Mouse (Mus musculus): ENCODE measurements around the gene Gm973. TPM values are rescaled to one million over a fixed set of nuclear protein-coding genes. Genes with fewer than 3 reads are reported as not detected.

Gene Gm973
- total and polyA plus RNA-seq, 3 experiments: 2.3 to 14.9 (median 7.6) TPM

DNA sequence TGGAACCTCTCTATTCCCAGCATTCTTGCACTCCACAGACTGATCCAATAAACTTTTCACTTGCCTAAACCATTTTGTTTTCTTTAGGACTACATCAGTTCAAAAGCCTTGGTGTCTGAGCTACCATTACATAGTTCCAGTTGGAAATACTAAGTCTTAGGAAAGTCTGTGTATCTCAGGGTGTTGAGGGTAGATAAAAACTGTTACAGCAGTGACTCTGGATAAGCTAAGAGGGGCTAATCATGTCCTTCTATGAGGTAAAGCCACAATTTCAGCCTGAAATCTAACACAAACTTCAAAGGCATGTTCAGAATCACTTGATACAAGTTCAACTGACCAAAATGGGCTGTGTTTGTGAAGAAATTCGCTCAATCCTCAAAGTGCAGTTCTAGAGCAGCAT lies 120.3 kb downstream of the Gm973 start:
- H3K4me1 ChIP-seq (ENCODE audit: control insufficient read depth in 1 of 2, insufficient read depth in 2 of 2): peaks cover 0 to 15% of the 10 kb centered on the region in 2 experiments; a peak in 2 of 4 replicates
- no peak for DNase-seq (ENCODE audit: extremely low read depth)
- no peaks in the 10 kb centered on the region for H3K27me3 ChIP-seq (replicated peaks)
- dilution Hi-C loops (cut with MboI; ENCODE audit: extremely low pct_ligation_motif_present, extremely low pct_unique_long_range_greater_than_20kb, low sequenced_read_pairs) (no loop called here), in situ Hi-C loops (cut with MboI; ENCODE audit: low pct_ligation_motif_present, low pct_unique_long_range_greater_than_20kb, low sequenced_read_pairs) (no loop called here)
- H3K9me3 ChIP-seq (replicated peaks; ENCODE audit: low read length): no peaks in the 10 kb centered on the region
- H3K79me2 ChIP-seq (replicated peaks; ENCODE audit: control insufficient read depth, extremely low read depth, insufficient read depth, poor library complexity, severe bottlenecking): no peaks in the 10 kb centered on the region
- no peak overlapping the region for H3K9ac ChIP-seq (ENCODE audit: insufficient read depth, low read depth)
- H3K36me3 ChIP-seq (replicated peaks in 1 of 2; ENCODE audit: control insufficient read depth in 1 of 2, insufficient read depth in 1 of 2, low read length in 1 of 2): peaks cover 0 to 26% of the 10 kb centered on the region in 2 experiments
- no peak overlapping the region for H3K4me2 ChIP-seq (ENCODE audit: insufficient read depth, low read depth, poor library complexity, severe bottlenecking)
- TF ChIP-seq MAFK (IDR thresholded peaks at IDR 0.05; ENCODE audit: insufficient replicate concordance, low read length) (no peak), BHLHE40 (IDR thresholded peaks at IDR 0.05; ENCODE audit: low read depth, low read length) (no peak), MAZ (IDR thresholded peaks at IDR 0.05; ENCODE audit: low read depth, low read length) (no peak)
- no peak overlapping the region for H3K4me3 ChIP-seq (replicated peaks in 1 of 3; ENCODE audit: low read depth in 2 of 3, low read length in 2 of 3, poor library complexity in 1 of 3)
- no peak overlapping the region for H3K27ac ChIP-seq (ENCODE audit: insufficient read depth, low read depth)

DNA sequence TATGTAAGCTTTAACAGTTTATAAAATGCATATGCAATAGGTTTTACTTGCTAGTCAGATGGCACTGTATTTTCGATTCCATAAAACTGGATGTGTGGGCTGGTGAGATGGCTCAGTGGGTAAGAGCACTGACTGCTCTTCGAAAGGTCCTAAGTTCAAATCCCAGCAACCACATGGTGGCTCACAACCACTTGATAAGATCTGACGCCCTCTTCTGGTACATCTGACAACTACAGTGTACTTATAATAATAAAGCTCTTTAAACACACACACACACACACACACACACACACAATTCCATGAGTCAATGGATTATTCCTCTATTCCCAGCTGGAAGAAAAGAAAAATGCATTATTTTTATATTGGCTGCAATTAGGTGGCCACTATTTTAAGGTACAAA lies 122.3 kb downstream of the Gm973 start:
- no peaks in the 10 kb centered on the region for H3K79me2 ChIP-seq (replicated peaks; ENCODE audit: control insufficient read depth, extremely low read depth, insufficient read depth, poor library complexity, severe bottlenecking)
- H3K4me1 ChIP-seq (ENCODE audit: control insufficient read depth in 1 of 2, insufficient read depth in 2 of 2): peaks cover 0 to 15% of the 10 kb centered on the region in 2 experiments; a peak in 2 of 4 replicates
- in situ Hi-C loops (cut with MboI; ENCODE audit: low pct_ligation_motif_present, low pct_unique_long_range_greater_than_20kb, low sequenced_read_pairs) (no loop called here), dilution Hi-C loops (cut with MboI; ENCODE audit: extremely low pct_ligation_motif_present, extremely low pct_unique_long_range_greater_than_20kb, low sequenced_read_pairs) (no loop called here)
- TF ChIP-seq BHLHE40 (IDR thresholded peaks at IDR 0.05; ENCODE audit: low read depth, low read length) (no peak), CTCF (conservative IDR thresholded peaks at IDR 0.05 in 1 of 2, IDR thresholded peaks at IDR 0.05 in 1 of 2; ENCODE audit: low read depth in 2 of 2, low read length in 2 of 2) (peak in 1 of 2 experiments; percentile 32; a peak in 1 of 4 replicates)
- no peak overlapping the region for H3K4me2 ChIP-seq (ENCODE audit: insufficient read depth, low read depth, poor library complexity, severe bottlenecking)
- no peaks in the 10 kb centered on the region for H3K9me3 ChIP-seq (replicated peaks; ENCODE audit: low read length)
- H3K9ac ChIP-seq (ENCODE audit: insufficient read depth, low read depth): no peak overlapping the region
- H3K4me3 ChIP-seq (replicated peaks in 1 of 3; ENCODE audit: low read depth in 2 of 3, low read length in 2 of 3, poor library complexity in 1 of 3): no peak overlapping the region
- H3K27me3 ChIP-seq (replicated peaks): no peaks in the 10 kb centered on the region
- peaks cover 7 to 43% of the 10 kb centered on the region in 2 experiments for H3K36me3 ChIP-seq (replicated peaks in 1 of 2; ENCODE audit: control insufficient read depth in 1 of 2, insufficient read depth in 1 of 2, low read length in 1 of 2)
- no peak overlapping the region for H3K27ac ChIP-seq (ENCODE audit: insufficient read depth, low read depth)
- DNase-seq (ENCODE audit: extremely low read depth): peak; percentile 21

DNA sequence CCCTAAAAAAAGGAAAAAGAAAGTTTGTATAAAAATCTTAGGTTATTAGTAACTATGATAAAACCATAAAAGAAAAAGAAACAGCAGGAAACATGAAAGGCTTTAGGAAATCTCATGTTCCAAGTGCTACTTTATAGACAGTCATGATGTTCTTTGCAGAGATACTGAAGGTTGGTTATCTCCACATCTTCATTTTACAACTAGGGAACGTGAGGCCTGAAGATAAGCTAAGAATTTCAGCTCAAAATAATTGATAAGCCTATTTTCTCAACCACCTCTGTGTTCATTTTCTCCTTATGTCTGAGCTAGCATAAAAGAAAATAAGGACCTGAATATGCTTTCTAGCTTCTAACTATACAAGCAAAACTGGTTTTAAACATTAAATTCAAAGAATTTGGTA lies 126.4 kb downstream of the Gm973 start:
- no peak for DNase-seq (ENCODE audit: extremely low read depth)
- H3K4me1 ChIP-seq (ENCODE audit: control insufficient read depth in 1 of 2, insufficient read depth in 2 of 2): no peaks in the 10 kb centered on the region
- peaks cover 10 to 56% of the 10 kb centered on the region in 2 experiments for H3K36me3 ChIP-seq (replicated peaks in 1 of 2; ENCODE audit: control insufficient read depth in 1 of 2, insufficient read depth in 1 of 2, low read length in 1 of 2)
- H3K27me3 ChIP-seq (replicated peaks): no peaks in the 10 kb centered on the region
- H3K9ac ChIP-seq (ENCODE audit: insufficient read depth, low read depth): no peak overlapping the region
- no peak overlapping the region for H3K27ac ChIP-seq (ENCODE audit: insufficient read depth, low read depth)
- H3K79me2 ChIP-seq (replicated peaks; ENCODE audit: control insufficient read depth, extremely low read depth, insufficient read depth, poor library complexity, severe bottlenecking): no peaks in the 10 kb centered on the region
- in situ Hi-C loops (cut with MboI; ENCODE audit: low pct_ligation_motif_present, low pct_unique_long_range_greater_than_20kb, low sequenced_read_pairs) (no loop called here), dilution Hi-C loops (cut with MboI; ENCODE audit: extremely low pct_ligation_motif_present, extremely low pct_unique_long_range_greater_than_20kb, low sequenced_read_pairs) (no loop called here)
- H3K4me3 ChIP-seq (replicated peaks in 1 of 3; ENCODE audit: low read depth in 2 of 3, low read length in 2 of 3, poor library complexity in 1 of 3): no peak overlapping the region
- no peaks in the 10 kb centered on the region for H3K9me3 ChIP-seq (replicated peaks; ENCODE audit: low read length)
- no peak for TF ChIP-seq ETS1 (conservative IDR thresholded peaks at IDR 0.05; ENCODE audit: low read depth, low read length)
- no peak for TF ChIP-seq NRF1 (IDR thresholded peaks at IDR 0.05; ENCODE audit: low read depth, low read length)
- no peak for TF ChIP-seq CTCF (conservative IDR thresholded peaks at IDR 0.05 in 1 of 2, IDR thresholded peaks at IDR 0.05 in 1 of 2; ENCODE audit: low read depth in 2 of 2, low read length in 2 of 2)
- no peak for TF ChIP-seq POLR2A (IDR thresholded peaks at IDR 0.05; ENCODE audit: low read depth, low read length)
- TF ChIP-seq PAX5 (IDR thresholded peaks at IDR 0.05; ENCODE audit: low read length): no peak
- no peak for TF ChIP-seq RCOR1 (conservative IDR thresholded peaks at IDR 0.05; ENCODE audit: low read depth, low read length)
- no peak for TF ChIP-seq MXI1 (IDR thresholded peaks at IDR 0.05; ENCODE audit: low read depth, low read length)
- no peak overlapping the region for H3K4me2 ChIP-seq (ENCODE audit: insufficient read depth, low read depth, poor library complexity, severe bottlenecking)

Data from CH12.LX (cell line).